Mouse (Mus musculus) mesoderm, embryonic 11.5 days (tissue): ENCODE results near the gene Stpg4.

ENCODE experiments used
- DNase-seq: peaks from one replicate; pipeline ENCODE4 v3.0.0-alpha.2; 2012; ENCODE audit warnings: low read depth, low spot score

Stpg4 gene

DNA sequence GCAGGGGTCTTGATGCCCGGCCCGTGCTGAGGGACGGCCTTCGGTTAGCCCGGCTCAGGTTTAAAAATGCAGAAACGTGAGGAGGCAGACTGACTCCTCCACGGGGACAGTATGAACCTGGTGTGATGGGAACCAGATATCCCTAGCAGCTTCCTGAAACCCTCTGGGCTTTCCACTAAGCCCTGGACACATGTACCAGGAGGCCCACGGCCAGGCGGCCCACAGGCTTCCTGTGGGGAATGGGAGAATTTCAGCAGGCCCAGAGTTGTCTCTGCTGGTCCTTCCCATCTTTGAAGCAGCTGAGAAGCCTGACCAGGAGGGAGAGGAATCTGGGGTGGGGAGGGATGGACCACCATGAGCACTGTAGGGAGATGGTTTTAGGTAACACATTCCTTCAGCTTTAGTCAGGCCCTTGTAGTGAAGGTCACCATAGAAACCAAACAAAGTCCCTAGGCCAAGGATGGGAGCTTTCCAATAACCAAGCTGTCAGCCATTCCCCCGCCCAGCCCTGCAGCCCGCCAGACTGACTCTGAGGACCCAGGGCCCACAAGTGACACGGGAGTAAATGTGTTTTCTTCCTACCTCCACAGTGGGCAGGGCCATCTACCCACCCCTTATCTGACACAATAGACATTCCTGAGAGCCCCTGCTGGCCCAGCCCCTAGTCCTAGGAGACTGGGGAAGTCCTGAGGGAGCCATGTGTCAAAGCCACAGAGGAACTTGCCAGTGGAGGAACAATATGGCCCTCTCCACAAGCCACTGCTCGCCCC lies 76.9 kb downstream of the Stpg4 start:
- peak; percentile 61 for DNase-seq

DNA sequence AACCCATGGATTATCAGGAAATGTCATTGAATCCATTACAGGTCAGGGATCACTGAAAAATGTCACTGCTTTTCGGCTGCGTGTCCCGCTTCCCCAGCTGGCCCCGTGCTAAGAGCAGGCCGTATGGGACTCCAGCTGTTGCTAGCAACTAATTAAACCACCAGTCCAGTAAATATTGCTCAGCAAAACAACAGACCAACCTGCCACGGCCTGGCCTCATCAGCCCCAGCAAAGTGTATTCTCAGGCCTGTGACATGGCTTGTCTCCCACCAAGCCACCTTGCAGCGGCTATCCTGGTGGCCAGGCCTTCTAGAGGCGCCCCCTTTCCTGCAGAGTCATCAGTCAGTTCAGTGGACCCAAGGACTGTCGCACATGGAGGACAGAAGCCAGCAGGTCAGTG lies 78.0 kb downstream of the Stpg4 start:
- DNase-seq: no peak

DNA sequence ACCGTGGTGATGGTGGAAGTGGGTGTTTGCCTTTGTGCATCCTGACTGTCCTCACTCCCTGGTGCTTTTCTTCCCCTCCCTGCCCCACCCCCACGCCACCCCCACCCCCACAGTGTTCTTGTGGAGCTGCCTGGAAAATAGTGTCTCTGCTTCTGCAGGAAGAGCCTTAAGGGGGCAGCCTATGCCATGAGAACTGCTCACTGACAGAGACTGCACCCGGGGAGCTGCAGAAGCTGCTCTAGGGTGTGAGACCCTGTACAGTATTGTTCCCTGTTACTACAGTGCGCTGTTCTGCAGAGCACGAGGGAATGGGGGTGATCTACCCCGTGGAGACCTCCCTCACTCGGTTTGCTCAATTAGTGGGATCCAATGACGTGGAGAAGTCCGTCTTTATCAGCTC lies 78.5 kb downstream of the Stpg4 start:
- no peak for DNase-seq

GRCm38 (mm10) chr17:87348353-87348752 lies 79.2 kb downstream of the Stpg4 start:
- no peak for DNase-seq

DNA sequence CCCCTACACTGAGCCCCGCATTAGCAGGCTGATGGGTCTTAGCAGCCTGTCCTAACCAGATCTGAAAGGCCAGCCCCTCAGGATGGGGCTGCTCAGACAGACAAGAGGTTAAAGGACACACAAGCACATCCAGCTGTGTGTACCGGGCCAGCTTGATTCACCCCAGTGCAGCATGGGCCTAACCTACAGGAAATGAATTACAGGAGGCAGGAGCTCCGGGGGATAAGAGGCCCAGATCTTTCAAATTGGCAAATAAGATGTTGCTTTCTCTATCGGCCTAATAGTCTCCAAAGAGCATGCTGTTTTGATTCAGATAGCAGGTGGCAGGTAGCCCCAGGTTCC lies 82.3 kb downstream of the Stpg4 start:
- no peak for DNase-seq

DNA sequence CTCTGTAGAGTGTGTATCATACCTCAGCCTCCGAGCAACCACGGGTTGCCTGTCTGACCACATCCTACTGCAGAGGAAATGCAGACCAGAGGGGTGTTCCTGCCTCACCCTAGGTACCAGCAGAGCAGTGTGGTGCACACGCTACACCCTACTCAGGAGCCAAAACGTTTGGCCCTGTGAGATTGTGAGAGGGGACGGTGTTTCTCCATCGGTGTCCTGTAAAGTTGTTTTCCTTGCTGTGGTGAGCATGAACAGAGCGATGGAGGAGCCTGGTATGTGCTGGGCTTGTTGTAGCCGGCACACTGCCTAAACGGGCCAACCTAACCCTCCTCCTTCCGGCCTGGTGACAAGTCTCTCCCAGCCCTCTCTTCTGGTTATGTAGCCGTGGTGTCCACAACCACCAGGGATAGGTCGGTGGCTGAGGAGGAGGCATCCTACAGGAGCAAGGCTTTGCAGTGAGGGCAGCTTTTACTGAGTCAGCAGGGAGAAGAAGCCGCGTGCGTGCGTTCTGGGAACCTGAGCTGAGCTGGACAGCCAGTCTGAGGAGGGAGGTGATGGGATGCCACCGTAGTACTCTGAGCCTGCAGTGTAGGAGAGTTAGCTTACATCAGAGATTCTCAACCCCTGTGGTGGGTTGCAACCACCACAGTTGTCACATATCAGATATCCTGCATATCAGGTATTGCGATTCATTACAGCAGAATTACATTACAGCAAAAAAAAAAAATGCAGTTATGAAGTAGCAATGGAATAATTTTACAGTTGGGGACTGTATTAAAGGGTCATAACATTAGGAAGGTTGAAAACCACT lies 82.9 kb downstream of the Stpg4 start:
- no peak for DNase-seq

GRCm38 (mm10) chr17:87343060-87343703 lies 84.4 kb downstream of the Stpg4 start:
- no peak for DNase-seq
